Mouse (Mus musculus) yolk sac, embryonic 10.5 days (tissue): ENCODE measurements around the gene Tacc2.

Source experiments
- DNase-seq: peaks from one replicate; pipeline ENCODE4 v3.0.0-alpha.2; 2017; ENCODE audit warnings: low spot score

Gene Tacc2

DNA sequence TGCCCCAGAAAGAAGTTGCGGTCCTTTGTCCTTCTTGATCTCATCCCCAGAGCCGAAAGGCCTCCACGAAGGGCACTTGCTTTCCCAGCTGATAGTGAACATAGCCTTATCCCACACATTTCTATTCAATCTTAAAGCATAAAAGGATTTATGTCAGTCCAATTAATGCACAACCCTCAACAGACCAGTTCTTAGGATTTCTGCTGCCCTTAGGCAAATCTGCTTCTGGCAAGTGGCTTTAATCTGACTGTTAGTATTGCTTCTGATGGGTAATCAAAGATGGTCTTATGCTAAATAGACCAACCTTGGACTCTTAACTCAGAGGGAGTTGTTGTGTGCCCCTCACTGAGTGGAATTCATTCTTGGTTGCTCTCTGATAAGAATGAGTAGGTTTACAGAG, 40.4 kb downstream of the Tacc2 start:
- no peak for DNase-seq

GRCm38 (mm10) chr7:130621068-130621467, 43.8 kb downstream of the Tacc2 start:
- DNase-seq: no peak

GRCm38 (mm10) chr7:130621953-130622352, 44.7 kb downstream of the Tacc2 start:
- DNase-seq: no peak

GRCm38 (mm10) chr7:130622359-130622758, 45.1 kb downstream of the Tacc2 start:
- DNase-seq: no peak

- no peak for DNase-seq
These were observed 47.1 kb downstream of the Tacc2 start for GRCm38 (mm10) chr7:130624299-130624698.

- no peak for DNase-seq
These were observed 48.1 kb downstream of the Tacc2 start for GRCm38 (mm10) chr7:130625361-130625760.

GRCm38 (mm10) chr7:130628601-130629000, 51.4 kb downstream of the Tacc2 start:
- no peak for DNase-seq

DNA sequence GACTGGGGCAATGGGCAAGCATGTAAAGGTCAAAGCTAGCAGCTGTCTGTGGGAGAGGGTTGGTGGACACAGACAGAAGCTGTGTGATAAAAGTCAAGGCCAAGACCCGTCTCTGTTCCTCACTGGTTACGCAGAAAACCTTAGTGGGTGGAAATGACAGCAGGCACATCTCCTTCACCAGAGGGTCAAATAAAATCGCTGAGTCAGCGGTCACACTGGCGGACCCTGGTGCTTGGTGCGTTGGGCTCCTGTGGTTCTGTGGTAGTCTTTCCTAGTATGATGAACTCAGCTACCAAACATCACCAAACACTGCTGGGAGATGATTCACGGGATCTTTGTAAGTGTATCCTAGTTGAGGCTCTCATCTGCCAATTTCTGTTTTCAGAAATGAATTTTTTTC, 52.8 kb downstream of the Tacc2 start:
- DNase-seq: no peak

DNA sequence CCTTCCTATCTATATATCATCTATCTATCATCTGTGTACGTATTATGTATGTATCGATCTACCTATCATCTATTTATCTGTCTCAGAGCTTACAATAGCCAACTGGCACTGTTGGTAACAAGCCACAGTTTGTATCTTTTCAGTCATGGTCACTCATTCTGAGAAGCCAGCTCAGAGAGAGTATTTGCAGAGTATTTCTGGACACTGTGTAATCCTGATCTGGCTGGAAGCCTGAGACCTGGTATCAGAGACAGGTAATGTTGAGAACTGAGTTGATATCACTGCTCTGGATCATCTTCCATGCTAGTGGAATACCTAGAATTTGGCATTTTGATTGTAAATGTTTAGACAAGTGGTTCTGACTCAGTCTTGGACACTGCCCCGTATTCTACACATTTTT, 53.7 kb downstream of the Tacc2 start:
- no peak for DNase-seq

DNA sequence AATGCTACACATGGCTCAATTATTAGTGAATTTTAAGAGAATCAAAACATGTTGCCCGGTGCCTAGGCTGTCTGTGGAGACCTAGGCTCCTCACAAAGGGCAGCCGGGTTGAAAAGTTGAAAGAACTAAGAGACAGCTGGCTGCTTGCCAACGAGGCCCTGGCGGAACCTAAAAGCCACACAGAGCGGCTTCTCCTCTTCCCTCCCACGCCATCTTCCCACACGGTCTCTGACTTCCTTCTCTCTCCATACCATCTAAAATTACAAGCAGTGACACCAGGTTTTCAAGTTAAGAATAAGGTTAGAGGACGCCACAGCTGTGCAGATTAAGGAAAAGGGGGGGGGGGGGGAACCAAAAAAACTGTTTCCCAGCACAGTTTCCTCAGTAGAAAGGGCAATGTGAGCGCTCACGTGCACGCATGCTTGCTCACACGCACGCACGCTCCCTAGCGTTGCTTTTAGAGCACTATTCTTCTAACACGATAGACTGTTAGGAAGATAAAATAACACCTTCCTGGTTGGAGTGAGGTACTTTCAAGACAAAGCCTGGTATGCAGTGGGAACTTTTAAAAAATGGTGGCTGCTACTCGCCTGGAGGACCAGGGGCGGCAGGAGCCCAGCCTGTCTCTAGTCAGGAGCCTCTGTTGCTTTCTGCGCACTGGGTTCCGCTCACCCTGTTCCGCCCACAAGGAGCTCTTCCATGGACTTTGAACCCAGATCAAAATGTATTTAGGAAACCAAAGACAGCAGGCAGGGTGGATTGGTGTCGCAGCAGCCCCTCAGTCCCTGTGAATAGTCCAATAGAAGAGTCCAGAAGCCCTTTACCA, 54.5 kb downstream of the Tacc2 start:
- no peak for DNase-seq

DNA sequence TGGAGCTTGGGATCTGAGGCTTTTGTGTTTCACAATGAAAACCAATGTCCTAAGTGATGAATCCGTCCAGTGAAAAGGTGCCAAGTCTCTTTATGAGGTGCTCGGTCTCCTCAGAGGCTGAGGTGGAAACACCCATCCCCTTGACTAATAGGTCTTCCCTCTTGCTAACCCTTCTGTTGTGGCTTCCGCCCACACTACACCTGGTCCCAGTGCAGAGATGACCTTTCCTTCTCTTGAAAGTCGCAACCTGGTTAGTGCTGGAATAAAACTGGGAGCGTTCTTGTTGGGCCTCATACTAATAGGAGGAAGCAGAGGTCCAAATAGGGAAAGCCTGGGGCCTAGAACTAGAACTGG, 55.1 kb downstream of the Tacc2 start:
- DNase-seq: no peak

- DNase-seq: peak; percentile 59
These were observed 57.1 kb downstream of the Tacc2 start for GRCm38 (mm10) chr7:130634259-130634871.

GRCm38 (mm10) chr7:130635212-130635611, 58.0 kb downstream of the Tacc2 start:
- no peak for DNase-seq

DNA sequence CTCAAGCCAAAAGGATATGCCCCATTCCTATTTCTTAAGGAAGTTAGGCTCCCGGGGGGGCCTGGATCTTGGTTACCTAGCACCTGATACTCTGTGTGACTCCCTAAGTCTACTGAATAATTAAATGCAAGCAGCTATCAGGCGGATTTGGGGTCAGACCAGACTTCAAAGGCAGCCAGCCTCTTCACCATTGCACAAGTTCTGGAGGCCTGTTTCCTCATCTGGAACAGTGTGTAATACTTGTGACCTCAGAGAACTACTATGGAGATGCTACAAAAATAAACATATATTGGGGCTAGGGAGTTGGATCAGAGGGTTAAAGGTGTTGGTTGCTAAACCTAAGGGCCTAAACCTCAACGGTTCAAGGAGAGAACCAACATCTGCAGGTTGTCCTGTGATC, 59.0 kb downstream of the Tacc2 start:
- no peak for DNase-seq

DNA sequence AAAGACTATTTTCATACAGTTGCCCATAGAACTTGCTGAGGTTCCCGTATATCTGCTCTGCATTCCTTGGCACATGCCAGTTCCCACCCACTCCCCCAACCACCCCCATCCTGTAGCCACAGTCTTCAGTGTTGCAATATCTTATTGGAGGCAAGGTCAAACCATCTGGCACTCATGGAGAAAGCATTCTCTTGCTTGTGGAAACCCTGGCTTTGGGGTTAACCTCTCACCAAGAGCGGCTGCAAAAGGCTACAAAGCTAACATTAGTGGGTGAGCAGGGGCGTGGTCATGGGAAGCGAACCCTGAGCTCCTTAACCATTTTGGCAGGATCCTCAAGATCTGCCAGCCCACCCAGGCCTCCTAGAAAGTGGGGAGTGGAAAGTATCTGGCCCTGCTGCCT, 59.7 kb downstream of the Tacc2 start:
- DNase-seq: no peak

DNA sequence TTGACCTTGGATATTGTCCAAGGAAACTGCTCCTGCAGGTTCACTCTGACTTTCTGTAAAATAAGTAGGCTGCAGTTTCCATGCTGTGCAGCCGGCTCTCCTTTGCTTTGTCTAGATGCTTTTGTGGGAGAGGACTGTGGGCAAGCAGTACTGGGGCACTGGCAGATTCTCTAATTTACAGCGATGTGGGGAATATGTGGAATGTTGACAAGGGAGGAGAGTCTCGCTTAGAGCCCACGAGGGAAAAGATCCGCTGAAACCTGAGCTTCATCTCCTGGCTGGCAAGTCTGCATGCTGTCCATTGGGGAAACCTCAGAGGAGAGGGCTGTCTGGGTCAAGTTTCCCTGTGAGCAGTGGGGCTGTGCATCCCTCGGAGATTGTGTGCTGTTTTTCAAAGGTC, 60.6 kb downstream of the Tacc2 start:
- DNase-seq: no peak

DNA sequence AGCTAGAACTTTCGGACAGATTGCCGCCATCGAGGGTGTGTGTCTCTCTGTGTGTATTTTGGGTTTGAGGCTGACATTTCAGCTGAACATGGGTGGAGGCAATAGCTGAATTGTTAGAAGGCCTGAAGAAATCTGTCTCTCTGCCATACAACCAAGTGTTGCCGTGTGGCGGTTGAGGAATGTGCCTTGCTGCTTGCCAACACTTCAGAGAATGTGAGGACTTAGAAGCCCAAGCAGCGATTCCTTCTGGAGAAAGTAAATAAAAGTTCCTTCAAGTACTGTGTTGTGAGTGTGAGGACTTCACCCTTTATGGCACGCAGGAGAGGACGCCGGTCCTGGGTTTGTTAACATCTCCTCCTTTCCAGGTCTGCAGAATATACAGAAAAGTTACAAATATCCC, 63.4 kb downstream of the Tacc2 start:
- DNase-seq: no peak

- DNase-seq: peak; percentile 83
These were observed 68.2 kb downstream of the Tacc2 start for GRCm38 (mm10) chr7:130645332-130645993.

GRCm38 (mm10) chr7:130645994-130646761, 68.9 kb downstream of the Tacc2 start:
- peak; percentile 86 for DNase-seq

DNA sequence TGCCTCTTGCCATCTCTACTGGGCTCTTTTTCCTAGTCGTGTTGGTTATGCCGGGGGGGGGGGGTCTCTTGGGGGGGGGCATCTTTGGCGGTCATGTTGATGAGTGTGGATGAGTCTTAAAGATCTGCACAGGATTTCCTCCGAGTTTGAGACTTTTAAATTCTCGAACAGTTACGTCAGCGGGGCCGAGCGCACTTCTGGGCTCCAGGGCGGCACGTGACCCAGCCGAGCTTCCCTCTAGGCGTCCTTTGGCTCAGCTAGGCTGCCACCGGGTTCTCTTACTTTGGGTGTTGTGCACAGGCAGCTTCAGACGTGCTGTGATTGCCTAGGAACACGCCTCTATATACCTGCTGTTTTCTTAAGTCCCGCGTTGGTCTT, 69.5 kb downstream of the Tacc2 start:
- DNase-seq: peak; percentile 82

- no peak for DNase-seq
These were observed 70.8 kb downstream of the Tacc2 start for GRCm38 (mm10) chr7:130648061-130648460.

DNA sequence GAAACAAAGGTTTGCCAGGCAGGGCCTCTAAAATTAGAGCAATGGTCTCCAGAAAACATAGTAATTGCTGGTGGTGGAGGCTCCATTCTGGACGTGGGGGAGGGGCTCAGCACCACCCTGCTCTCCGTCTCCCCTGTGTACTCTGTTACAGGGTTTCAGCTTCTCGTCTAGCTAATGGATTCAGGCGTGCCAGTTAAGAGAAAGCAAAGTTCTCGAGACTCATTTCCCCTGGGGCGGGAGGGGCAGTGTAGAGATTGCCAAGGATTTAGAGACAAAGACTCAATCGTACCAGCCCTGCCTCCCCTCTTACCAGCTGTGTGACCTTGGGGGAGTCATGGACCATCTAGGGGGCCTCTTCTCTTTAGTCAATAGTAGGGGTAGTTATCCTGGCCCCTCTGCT, 72.0 kb downstream of the Tacc2 start:
- no peak for DNase-seq

- DNase-seq: no peak
These were observed 73.4 kb downstream of the Tacc2 start for GRCm38 (mm10) chr7:130650621-130651020.
